In genomic region chr2:166631621-166632171, GRCm38 (mm10) we compare ENCODE assay signal across 16 mouse cellular contexts.
DNase-seq lines count a peak whose midpoint lies in the region; ATAC-seq and TF ChIP-seq lines count a peak whose summit lies in the region.
"Had no signal": no experiment of that assay in that cellular context is flagged by ENCODE, and none has a peak within 500 bp of the region (broad histone marks: within the 10 kb centered on the region; RNA-seq: fewer than 3 reads in every experiment).

No protein-coding gene starts in this region.

- peak; percentile 21 to 22 for DNase-seq in cerebellum, postnatal 25 days
- DNase-seq in cerebellum, postnatal 36 days = no peak
- no peak for DNase-seq in heart, postnatal 0 days (ENCODE audit: low spot score)
- DNase-seq in heart, adult 18-20 months = no peak
- no peak for DNase-seq in spleen, adult 2 months (ENCODE audit: low read depth in 1 of 2, low spot score in 2 of 2)
- DNase-seq in spleen, postnatal 4 days (ENCODE audit: low spot score in 2 of 2) = no peak
- no peak for DNase-seq in urinary bladder, postnatal 10 days (ENCODE audit: low spot score)
- no peak for DNase-seq in urinary bladder, postnatal 4 days (ENCODE audit: low spot score in 2 of 2)
- DNase-seq: adrenal gland, postnatal 25 days; kidney, adult 2 months; lung, embryonic 14.5 days had no signal

- H3K4me1 ChIP-seq in heart, postnatal 0 days (ENCODE audit: control insufficient read depth, insufficient read depth) = 0 out of 2 replicates have a peak, but pooled peaks cover 3% of the 10 kb centered on the region
- peaks cover 56% of the 10 kb centered on the region for H3K4me1 ChIP-seq in spleen, adult 2 months (ENCODE audit: control insufficient read depth, insufficient read depth, insufficient read length)
- H3K4me1 ChIP-seq: embryonic facial prominence, embryonic 13.5 days had no signal

- no peak overlapping the region for H3K9ac ChIP-seq in heart, postnatal 0 days (replicated peaks; ENCODE audit: low read depth, low read length)
- H3K9ac ChIP-seq: embryonic facial prominence, embryonic 13.5 days; heart, embryonic 13.5 days; hindbrain, embryonic 14.5 days; limb, embryonic 12.5 days; lung, embryonic 14.5 days had no signal

- TF ChIP-seq CTCF in heart, postnatal 0 days (IDR thresholded peaks at IDR 0.05; ENCODE audit: low read depth) = no peak
- TF ChIP-seq CTCF in spleen, adult 2 months (IDR thresholded peaks at IDR 0.05; ENCODE audit: extremely low read depth, insufficient read depth, insufficient read length, insufficient replicate concordance) = no peak

- TF ChIP-seq EP300 in heart, postnatal 0 days (IDR thresholded peaks at IDR 0.05; ENCODE audit: low read depth) = no peak

- no peaks in the 10 kb centered on the region for H3K9me3 ChIP-seq in heart, postnatal 0 days (replicated peaks; ENCODE audit: control insufficient read depth, low read length)
- H3K9me3 ChIP-seq: embryonic facial prominence, embryonic 13.5 days; heart, embryonic 13.5 days had no signal

- ATAC-seq in heart, postnatal 0 days (ENCODE audit: insufficient read depth, low read depth) = no peak
- ATAC-seq: midbrain, embryonic 16.5 days had no signal

- no peak overlapping the region for H3K4me3 ChIP-seq in heart, postnatal 0 days (ENCODE audit: low read depth, low read length)
- no peak overlapping the region for H3K4me3 ChIP-seq in spleen, adult 2 months (ENCODE audit: extremely low read depth, insufficient read depth, insufficient read length)
- H3K4me3 ChIP-seq: embryonic facial prominence, embryonic 13.5 days; heart, embryonic 13.5 days; limb, embryonic 12.5 days had no signal

- WGBS in heart, postnatal 0 days = 79% methylated on average over 10 of the region's 10 CpGs
- WGBS in spleen, adult 2 months = 63% methylated on average over 10 of the region's 10 CpGs

- no peak overlapping the region for H3K4me2 ChIP-seq in heart, postnatal 0 days (ENCODE audit: low read depth, low read length)
- H3K4me2 ChIP-seq: embryonic facial prominence, embryonic 13.5 days; heart, embryonic 13.5 days; hindbrain, embryonic 14.5 days; limb, embryonic 12.5 days; lung, embryonic 14.5 days had no signal

- H3K27me3 ChIP-seq in heart, postnatal 0 days (ENCODE audit: control insufficient read depth, insufficient read depth, low read length) = no peaks in the 10 kb centered on the region
- H3K27me3 ChIP-seq in spleen, adult 2 months (ENCODE audit: control insufficient read depth, insufficient read depth, low read length) = no peaks in the 10 kb centered on the region
- H3K27me3 ChIP-seq: embryonic facial prominence, embryonic 13.5 days; heart, embryonic 13.5 days; limb, embryonic 12.5 days had no signal

- H3K27ac ChIP-seq in heart, postnatal 0 days (ENCODE audit: low read depth) = peak overlapping the region; percentile 61; the same call in 1 of the 2 replicates
- H3K27ac ChIP-seq in spleen, adult 2 months (ENCODE audit: insufficient read depth, low read length) = peak overlapping the region; percentile 76
- H3K27ac ChIP-seq: embryonic facial prominence, embryonic 13.5 days; heart, embryonic 13.5 days; hindbrain, embryonic 14.5 days; limb, embryonic 12.5 days had no signal

- peaks cover 6% of the 10 kb centered on the region for H3K36me3 ChIP-seq in heart, postnatal 0 days (replicated peaks; ENCODE audit: control insufficient read depth, insufficient read depth, low read length)
- peaks cover 9% of the 10 kb centered on the region for H3K36me3 ChIP-seq in spleen, adult 2 months (ENCODE audit: control insufficient read depth, insufficient read depth, low read length)

- no peak for TF ChIP-seq POLR2A in spleen, adult 2 months (IDR thresholded peaks at IDR 0.05; ENCODE audit: low read depth, low read length)

Comparison
In these comparisons a context has a peak if more than half of its experiments do, and no peak if none do; other contexts are left out.
1. DNase-seq: peak in cerebellum, postnatal 25 days (2 of 2); none in cerebellum, postnatal 36 days (0 of 2), heart, postnatal 0 days (single experiment), heart, adult 18-20 months (0 of 2), spleen, adult 2 months (0 of 2), spleen, postnatal 4 days (0 of 2), urinary bladder, postnatal 10 days (single experiment) and urinary bladder, postnatal 4 days (0 of 2).